Mouse (Mus musculus): Measurements from ENCODE around the gene Tle4.

DNA sequence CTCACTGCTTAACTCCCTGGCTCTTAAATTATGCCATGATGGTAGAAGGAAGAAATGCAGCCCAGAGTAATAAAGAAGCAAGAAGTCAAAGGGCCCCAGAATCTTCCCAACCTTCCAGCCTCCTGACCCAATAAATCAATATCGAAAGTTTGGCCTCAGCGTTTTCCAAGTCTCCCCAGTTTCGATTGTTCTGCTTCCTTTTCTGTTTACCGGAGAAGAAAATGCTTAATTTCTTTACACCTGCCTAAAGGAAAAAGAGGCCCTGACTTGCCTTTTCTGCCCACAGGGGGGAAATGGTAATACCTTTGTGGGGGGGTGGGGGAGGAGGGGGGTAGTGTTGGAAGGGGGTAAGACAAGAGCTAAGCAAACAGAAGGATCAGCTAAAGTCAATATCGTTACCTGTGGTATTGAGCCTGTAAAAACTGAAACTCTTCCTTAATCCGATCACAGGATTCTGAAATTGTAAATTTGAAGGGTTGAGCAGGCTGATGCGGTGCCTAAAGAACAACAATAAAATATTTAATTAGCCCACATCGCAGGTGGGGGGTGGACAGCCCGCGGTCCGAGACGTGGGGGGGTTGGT lies 1.4 kb downstream of the Tle4 start:
- no peak for TF ChIP-seq POLR2A (IDR thresholded peaks at IDR 0.05; ENCODE audit: extremely low read depth, insufficient read depth, low read length)
- no peak for TF ChIP-seq CTCF (IDR thresholded peaks at IDR 0.05; ENCODE audit: low read depth, low read length)
